Mouse (Mus musculus) retina, postnatal 7 days (tissue): ENCODE data around the gene Hes6.

Experiments
- DNase-seq: peaks from one replicate; pipeline ENCODE4 v3.0.0-alpha.2; 2012; ENCODE audit warnings: low read depth, low spot score

The Hes6 gene

DNA sequence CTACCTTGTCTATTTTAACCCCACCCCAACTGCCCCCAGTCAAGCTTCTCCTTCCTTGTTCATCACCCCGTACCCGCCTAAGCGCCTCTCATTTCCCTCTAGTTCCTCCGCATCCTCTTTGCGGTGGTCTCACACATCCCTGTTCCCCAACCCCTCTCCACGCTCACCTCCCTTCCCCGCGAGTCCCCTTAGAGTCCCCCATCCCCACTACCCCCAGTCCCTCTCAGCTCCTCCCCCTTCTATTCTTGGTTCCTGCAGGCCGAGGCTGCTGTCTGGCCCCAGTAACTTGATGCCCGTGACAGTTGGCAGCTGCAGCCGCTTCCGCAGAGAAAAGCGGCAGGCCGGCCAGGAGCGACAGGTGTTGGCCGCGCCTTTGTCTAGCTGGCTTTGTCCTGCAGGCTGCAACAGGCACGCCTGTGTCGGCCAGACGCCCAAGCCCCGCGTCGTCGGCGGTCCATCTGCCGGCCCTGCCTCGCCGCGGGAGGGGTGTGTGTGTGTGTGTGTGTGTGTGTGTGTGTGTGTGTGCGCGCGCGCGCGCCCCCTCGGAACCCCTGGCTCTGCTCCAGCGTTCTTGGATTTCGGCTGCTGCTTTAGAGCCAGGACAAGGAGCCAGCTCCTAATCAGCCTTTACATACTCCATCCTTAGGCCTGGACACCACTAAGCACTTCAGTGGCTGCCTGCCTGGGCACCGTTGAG is at the start of gene Hes6:
Gene Hes6 (minus strand): TSS at position 141 of the 697 bp plus-strand sequence.
- peak; percentile 77 for DNase-seq

GRCm38 (mm10) chr1:91463336-91463995 is 49.6 kb upstream of the Hes6 start:
- no peak for DNase-seq

GRCm38 (mm10) chr1:91460564-91460963 is 46.7 kb upstream of the Hes6 start:
- no peak for DNase-seq

- no peak for DNase-seq
Measured at GRCm38 (mm10) chr1:91460069-91460468, 46.2 kb upstream of the Hes6 start.

- DNase-seq = peak; percentile 99
Measured at GRCm38 (mm10) chr1:91459059-91459809, 45.4 kb upstream of the Hes6 start, which contains the start of gene Per2. Gene Per2, minus strand, starts transcription at chr1:91459324.

DNA sequence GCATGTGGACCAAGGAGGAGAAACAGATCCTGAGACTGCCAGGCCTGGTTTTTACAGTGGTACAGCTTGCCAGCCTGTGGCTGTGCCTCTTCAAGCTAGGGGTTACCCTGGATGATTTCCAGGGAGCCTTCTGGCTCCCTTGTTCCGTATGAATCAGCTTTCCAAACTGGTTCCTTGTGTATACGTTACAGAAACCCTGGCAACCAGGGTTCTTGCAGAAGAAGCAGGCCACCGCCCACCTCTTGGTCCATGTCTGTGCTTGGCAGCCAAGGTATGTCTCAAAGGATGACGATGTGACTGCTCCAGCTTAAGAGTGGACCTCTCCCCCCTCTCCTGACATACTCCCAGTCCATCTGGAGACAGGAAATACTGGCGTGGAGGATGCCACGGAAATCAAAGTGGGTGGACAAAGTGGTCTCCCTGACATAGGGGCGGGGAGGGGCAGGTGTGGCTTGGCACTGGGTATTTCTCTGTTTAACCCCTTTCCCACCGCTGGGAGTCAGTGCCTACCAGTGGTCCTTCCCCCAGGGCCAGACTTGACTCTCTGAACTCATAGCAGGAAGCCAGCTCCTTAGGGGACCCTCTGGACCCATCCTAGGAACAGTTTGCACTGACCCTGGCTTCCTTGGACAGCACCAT is 44.5 kb upstream of the Hes6 start:
- no peak for DNase-seq

GRCm38 (mm10) chr1:91457698-91458097 is 43.9 kb upstream of the Hes6 start:
- DNase-seq = no peak

DNA sequence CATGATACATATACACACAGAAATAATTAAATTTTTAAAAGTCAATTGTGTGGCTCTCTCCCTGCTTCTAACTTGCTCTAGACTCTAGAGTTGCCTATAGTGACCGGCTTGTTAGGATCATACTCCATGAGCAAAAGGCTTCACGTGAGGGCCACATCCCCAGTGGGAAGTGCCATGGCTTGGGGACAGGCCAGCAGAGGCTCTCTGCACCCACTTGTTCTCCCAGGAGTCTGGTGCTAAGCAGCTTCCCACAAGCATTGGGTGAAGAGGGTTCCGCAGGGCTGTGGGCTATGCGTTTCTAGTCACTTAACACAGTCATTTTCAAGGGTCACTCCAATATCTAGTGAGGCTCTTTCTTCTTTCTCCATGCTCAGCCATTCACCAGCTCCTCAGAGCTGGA is 43.3 kb upstream of the Hes6 start:
- DNase-seq = no peak

GRCm38 (mm10) chr1:91456301-91456801 is 42.5 kb upstream of the Hes6 start:
- no peak for DNase-seq

GRCm38 (mm10) chr1:91455661-91456161 is 41.9 kb upstream of the Hes6 start:
- DNase-seq = no peak

- DNase-seq = no peak
Measured at GRCm38 (mm10) chr1:91454927-91455326, 41.1 kb upstream of the Hes6 start.

GRCm38 (mm10) chr1:91454366-91454765 is 40.5 kb upstream of the Hes6 start:
- DNase-seq = no peak

DNA sequence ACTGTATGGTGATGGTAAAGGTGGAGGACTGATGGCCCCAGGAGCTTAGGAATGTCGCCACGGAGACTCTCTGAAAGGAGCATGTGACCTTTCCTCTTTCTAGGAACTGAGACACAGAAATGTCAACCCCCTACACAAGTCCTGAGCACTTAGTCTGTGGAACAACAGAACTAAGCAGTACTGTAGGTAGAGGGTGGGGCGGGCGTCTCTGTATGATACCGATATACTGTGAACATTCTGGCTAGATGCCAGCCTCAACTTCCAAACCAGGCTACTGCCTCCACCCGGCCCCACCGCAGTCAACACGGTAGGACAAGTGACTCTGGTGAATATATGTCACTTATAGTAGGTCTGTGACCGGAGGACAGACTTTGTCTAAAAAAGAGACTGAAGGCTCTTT is 40.1 kb upstream of the Hes6 start:
- DNase-seq = no peak

DNA sequence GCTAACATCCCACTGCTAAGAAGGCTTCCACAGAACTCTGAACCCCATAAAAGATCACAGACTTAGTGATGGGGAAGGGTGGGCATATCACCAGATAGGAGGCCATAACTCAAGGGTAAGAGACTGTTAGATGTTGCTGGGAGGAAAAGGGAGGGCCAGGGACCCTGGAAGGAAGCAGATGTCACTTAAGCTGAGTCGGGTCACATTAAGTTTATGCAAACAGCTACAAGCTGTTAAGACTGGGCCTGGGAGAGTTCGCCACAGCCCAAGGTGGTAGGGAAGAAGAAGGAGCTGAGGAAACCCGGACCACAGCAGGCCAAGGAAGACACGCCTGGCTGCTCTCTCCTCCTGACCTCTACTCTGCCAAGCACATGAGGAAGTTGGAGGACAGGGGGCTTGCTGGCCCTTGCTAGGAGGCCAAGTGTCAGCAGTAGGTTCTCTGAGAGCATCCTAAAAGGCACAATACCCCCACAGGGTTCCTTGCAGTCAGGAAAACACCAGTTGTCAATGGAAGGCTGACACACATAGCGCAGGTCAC is 37.8 kb upstream of the Hes6 start:
- no peak for DNase-seq

DNA sequence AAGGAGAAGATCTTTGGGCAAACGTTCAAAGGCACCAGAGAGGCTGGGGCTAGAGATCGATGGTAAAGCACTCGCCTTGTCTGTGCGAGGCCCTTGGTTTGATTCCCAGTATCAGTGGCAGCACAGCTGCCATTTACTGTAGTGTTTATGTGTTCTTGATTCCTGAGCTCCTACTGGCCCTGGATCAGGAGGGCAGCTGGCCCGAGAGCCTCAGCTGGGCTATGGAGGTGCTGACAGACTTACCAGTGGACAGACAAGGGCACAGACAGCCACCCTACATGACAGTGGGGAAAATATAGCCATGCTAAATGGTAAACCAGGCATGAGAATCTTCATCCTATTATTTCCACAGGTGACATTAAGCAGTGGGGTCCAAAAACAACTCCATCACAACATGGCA is 37.0 kb upstream of the Hes6 start:
- DNase-seq = no peak

DNA sequence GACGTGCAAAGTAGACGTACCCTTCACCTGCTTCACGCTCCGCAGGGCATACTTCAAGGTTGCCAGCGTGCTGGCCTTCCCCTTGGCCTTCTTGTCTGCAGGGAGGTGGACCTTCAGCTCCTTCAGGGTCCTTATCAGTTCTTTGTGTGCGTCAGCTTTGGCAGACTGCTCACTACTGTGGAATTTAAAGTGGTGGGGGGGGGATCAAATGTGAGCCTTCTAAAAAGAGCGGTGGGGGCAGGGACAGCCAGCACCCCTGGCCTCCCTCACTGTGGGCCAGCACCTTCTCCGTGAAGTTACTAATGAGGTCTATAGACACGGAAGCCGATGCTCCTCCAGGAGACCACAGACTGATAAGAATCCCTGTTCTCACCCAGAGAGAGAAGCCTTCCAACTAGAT is 34.9 kb upstream of the Hes6 start:
- DNase-seq = no peak

- no peak for DNase-seq
Measured at GRCm38 (mm10) chr1:91446511-91446910, 32.7 kb upstream of the Hes6 start.

DNA sequence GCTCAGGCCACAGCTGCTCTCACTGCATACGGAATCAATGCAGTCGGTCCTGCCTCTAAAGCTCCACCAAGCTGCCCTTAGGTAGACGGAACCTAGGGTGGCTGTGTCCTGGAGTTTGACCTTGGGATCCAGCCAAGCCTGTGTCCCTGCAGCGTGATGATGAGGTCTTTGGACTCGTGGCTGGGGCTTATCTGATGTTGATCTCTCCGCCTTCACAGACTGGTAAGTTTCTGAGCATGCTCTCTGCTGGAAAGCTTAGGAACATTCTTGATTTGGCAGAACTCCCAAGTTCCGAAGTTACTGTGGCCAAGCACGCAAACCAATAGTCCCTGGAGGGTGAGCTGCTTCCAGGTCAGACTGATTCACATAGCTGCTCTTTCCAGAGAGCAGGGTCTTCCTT is 32.2 kb upstream of the Hes6 start:
- DNase-seq = no peak

- no peak for DNase-seq
Measured at GRCm38 (mm10) chr1:91444841-91445830, 31.3 kb upstream of the Hes6 start.

DNA sequence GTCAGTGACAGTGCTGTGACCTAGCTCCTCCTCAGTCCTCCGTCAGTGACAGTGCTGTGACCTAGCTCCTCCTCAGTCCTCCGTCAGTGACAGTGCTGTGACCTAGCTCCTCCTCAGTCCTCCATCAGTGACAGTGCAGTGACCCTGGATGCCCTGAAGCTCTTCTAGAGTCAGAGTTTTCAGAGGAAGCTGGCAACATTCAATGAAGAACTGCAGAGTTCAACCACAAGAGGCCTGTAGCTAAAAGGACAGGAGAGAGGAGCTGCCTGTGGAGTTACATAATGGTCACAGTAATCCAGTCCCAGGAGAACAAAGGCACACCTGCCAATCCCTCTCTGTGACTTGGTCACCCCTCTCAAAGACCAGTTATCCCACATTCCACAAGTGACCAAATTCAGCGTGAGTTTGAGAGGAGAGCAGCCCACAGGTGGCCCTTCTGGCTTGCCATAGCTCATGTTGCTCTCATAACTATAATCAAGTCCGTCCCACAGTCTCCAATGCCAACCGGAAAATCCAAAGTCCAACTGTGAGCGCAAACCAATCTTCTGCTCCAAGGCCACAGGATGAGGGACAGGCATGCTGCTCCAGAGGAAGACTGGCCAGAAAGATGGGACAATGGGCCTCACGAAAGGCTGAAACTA is 28.6 kb upstream of the Hes6 start:
- no peak for DNase-seq
